ENCODE assay signal across 21 mouse cellular contexts in the genomic region with DNA sequence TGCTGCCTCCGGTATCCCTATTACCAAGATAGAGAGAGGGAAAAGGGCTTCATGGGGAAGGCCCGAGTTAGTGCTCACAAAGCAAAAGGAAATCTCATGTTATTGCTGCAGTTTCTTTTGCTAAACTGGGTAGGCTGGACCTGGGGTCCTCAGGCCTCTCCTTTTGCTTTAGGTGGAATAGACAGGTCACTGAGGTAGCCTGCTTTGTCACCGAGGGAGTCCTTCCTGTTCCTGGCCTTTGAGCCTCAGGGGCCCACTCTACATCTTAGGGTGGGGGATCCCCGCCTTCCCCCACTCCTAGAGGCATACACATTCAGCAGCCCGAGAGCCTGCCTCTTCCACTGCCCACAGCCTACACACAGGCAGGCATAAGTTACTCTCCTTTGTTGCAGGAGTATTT.
A peak's percentile ranks its signal among the peaks of the same experiment; 100 is the strongest.
DNase-seq lines count a peak whose midpoint lies in the region; ATAC-seq and TF ChIP-seq lines count a peak whose summit lies in the region.
"Had no signal": no experiment of that assay in that cellular context is flagged by ENCODE, and none has a peak within 500 bp of the region (broad histone marks: within the 10 kb centered on the region; RNA-seq: fewer than 3 reads in every experiment).

No protein-coding gene starts in this region.

- H3K9ac ChIP-seq in forebrain, embryonic 16.5 days (replicated peaks; ENCODE audit: low read depth, low read length) = no peak overlapping the region
- H3K9ac ChIP-seq in forebrain, embryonic 11.5 days (ENCODE audit: low read length) = no peak overlapping the region
- no peak overlapping the region for H3K9ac ChIP-seq in hindbrain, postnatal 0 days (replicated peaks; ENCODE audit: low read length)
- no peak overlapping the region for H3K9ac ChIP-seq in midbrain, embryonic 13.5 days (replicated peaks)
- H3K9ac ChIP-seq in midbrain, embryonic 14.5 days (replicated peaks; ENCODE audit: low read length) = no peak overlapping the region
- H3K9ac ChIP-seq: embryonic facial prominence, embryonic 13.5 days; embryonic facial prominence, embryonic 15.5 days; forebrain, embryonic 12.5 days; forebrain, embryonic 15.5 days had no signal

- WGBS in forebrain, embryonic 16.5 days = 76% methylated on average over 5 of the region's 5 CpGs
- 68% methylated on average over 5 of the region's 5 CpGs for WGBS in forebrain, embryonic 11.5 days
- 70% methylated on average over 5 of the region's 5 CpGs for WGBS in hindbrain, embryonic 10.5 days
- 77% methylated on average over 5 of the region's 5 CpGs for WGBS in hindbrain, postnatal 0 days
- 72% methylated on average over 5 of the region's 5 CpGs for WGBS in midbrain, embryonic 13.5 days
- 72% methylated on average over 5 of the region's 5 CpGs for WGBS in midbrain, embryonic 14.5 days
- WGBS in embryonic facial prominence, embryonic 10.5 days = 65% methylated on average over 5 of the region's 5 CpGs

- no peak overlapping the region for H3K27ac ChIP-seq in forebrain, embryonic 16.5 days (ENCODE audit: low read length)
- H3K27ac ChIP-seq in forebrain, embryonic 11.5 days (ENCODE audit: low read depth, low read length) = no peak overlapping the region
- peak overlapping the region; percentile 17; the same call in 1 of the 2 replicates for H3K27ac ChIP-seq in hindbrain, embryonic 10.5 days
- H3K27ac ChIP-seq in hindbrain, postnatal 0 days = no peak overlapping the region
- H3K27ac ChIP-seq in midbrain, embryonic 13.5 days = no peak overlapping the region
- H3K27ac ChIP-seq in midbrain, embryonic 14.5 days (replicated peaks; ENCODE audit: low read depth, low read length) = no peak overlapping the region
- peak overlapping the region; percentile 14; the same call in 1 of the 2 replicates for H3K27ac ChIP-seq in embryonic facial prominence, embryonic 10.5 days (replicated peaks)
- H3K27ac ChIP-seq: embryonic facial prominence, embryonic 13.5 days; embryonic facial prominence, embryonic 15.5 days; forebrain, embryonic 12.5 days; forebrain, embryonic 15.5 days had no signal

- no peak overlapping the region for H3K4me3 ChIP-seq in forebrain, embryonic 16.5 days (replicated peaks; ENCODE audit: low read length)
- H3K4me3 ChIP-seq in forebrain, embryonic 11.5 days (ENCODE audit: low read depth, low read length) = no peak overlapping the region
- no peak overlapping the region for H3K4me3 ChIP-seq in hindbrain, embryonic 10.5 days
- no peak overlapping the region for H3K4me3 ChIP-seq in hindbrain, postnatal 0 days (ENCODE audit: low read length)
- no peak overlapping the region for H3K4me3 ChIP-seq in midbrain, embryonic 13.5 days (replicated peaks)
- no peak overlapping the region for H3K4me3 ChIP-seq in midbrain, embryonic 14.5 days (replicated peaks; ENCODE audit: low read depth, low read length)
- no peak overlapping the region for H3K4me3 ChIP-seq in embryonic facial prominence, embryonic 10.5 days
- H3K4me3 ChIP-seq: embryonic facial prominence, embryonic 13.5 days; embryonic facial prominence, embryonic 15.5 days; erythroblast, embryonic 14.5 days; forebrain, embryonic 12.5 days; forebrain, embryonic 15.5 days had no signal

- H3K4me1 ChIP-seq in forebrain, embryonic 16.5 days (replicated peaks; ENCODE audit: control insufficient read depth, insufficient read depth, low read length) = peaks cover 3% of the 10 kb centered on the region; the same call in 1 of the 2 replicates
- H3K4me1 ChIP-seq in forebrain, embryonic 11.5 days (replicated peaks; ENCODE audit: control insufficient read depth, insufficient read depth, low read length) = peaks cover 6% of the 10 kb centered on the region; the same call in 1 of the 2 replicates
- H3K4me1 ChIP-seq in hindbrain, embryonic 10.5 days (replicated peaks) = peaks cover 13% of the 10 kb centered on the region; the same call in 1 of the 2 replicates
- H3K4me1 ChIP-seq in hindbrain, postnatal 0 days (ENCODE audit: insufficient read depth, low read length) = no peaks in the 10 kb centered on the region
- H3K4me1 ChIP-seq in midbrain, embryonic 13.5 days (replicated peaks) = peaks cover 16% of the 10 kb centered on the region
- no peaks in the 10 kb centered on the region for H3K4me1 ChIP-seq in midbrain, embryonic 14.5 days (ENCODE audit: control insufficient read depth, insufficient read depth, low read length)
- peaks cover 11% of the 10 kb centered on the region for H3K4me1 ChIP-seq in embryonic facial prominence, embryonic 10.5 days

- ATAC-seq in forebrain, embryonic 16.5 days = peak; percentile 36; the same call in 1 of the 2 replicates
- ATAC-seq in forebrain, embryonic 11.5 days (replicated peaks; ENCODE audit: low FRiP score) = no peak
- ATAC-seq in hindbrain, postnatal 0 days = no peak
- peak; percentile 30; the same call in 1 of the 2 replicates for ATAC-seq in midbrain, embryonic 13.5 days
- ATAC-seq in midbrain, embryonic 14.5 days (ENCODE audit: low FRiP score, low TSS enrichment) = no peak
- ATAC-seq: activated CD4-positive, CD25-positive, alpha-beta regulatory T cell, adult 4 months; forebrain, embryonic 15.5 days had no signal

- H3K9me3 ChIP-seq in forebrain, embryonic 16.5 days (ENCODE audit: control insufficient read depth, low read length) = no peaks in the 10 kb centered on the region
- H3K9me3 ChIP-seq in forebrain, embryonic 11.5 days (ENCODE audit: control insufficient read depth, low read length) = no peaks in the 10 kb centered on the region
- no peaks in the 10 kb centered on the region for H3K9me3 ChIP-seq in hindbrain, embryonic 10.5 days
- no peaks in the 10 kb centered on the region for H3K9me3 ChIP-seq in hindbrain, postnatal 0 days (ENCODE audit: low read length)
- H3K9me3 ChIP-seq in midbrain, embryonic 13.5 days = no peaks in the 10 kb centered on the region
- H3K9me3 ChIP-seq in midbrain, embryonic 14.5 days (ENCODE audit: control insufficient read depth, low read length) = no peaks in the 10 kb centered on the region
- H3K9me3 ChIP-seq in embryonic facial prominence, embryonic 10.5 days = no peaks in the 10 kb centered on the region
- H3K9me3 ChIP-seq: embryonic facial prominence, embryonic 13.5 days; embryonic facial prominence, embryonic 15.5 days; forebrain, embryonic 12.5 days; forebrain, embryonic 15.5 days had no signal

- no peak overlapping the region for H3K4me2 ChIP-seq in forebrain, embryonic 16.5 days (ENCODE audit: low read length)
- no peak overlapping the region for H3K4me2 ChIP-seq in forebrain, embryonic 11.5 days (ENCODE audit: low read depth, low read length, severe bottlenecking)
- H3K4me2 ChIP-seq in hindbrain, postnatal 0 days (ENCODE audit: low read depth, low read length) = no peak overlapping the region
- H3K4me2 ChIP-seq in midbrain, embryonic 13.5 days (replicated peaks) = no peak overlapping the region
- H3K4me2 ChIP-seq in midbrain, embryonic 14.5 days (ENCODE audit: low read length) = no peak overlapping the region
- H3K4me2 ChIP-seq: embryonic facial prominence, embryonic 13.5 days; embryonic facial prominence, embryonic 15.5 days; forebrain, embryonic 12.5 days; forebrain, embryonic 15.5 days had no signal

- no peak for TF ChIP-seq CTCF in hindbrain, postnatal 0 days (IDR thresholded peaks at IDR 0.05; ENCODE audit: low read depth)

- H3K36me3 ChIP-seq in forebrain, embryonic 16.5 days (ENCODE audit: control insufficient read depth, insufficient read depth) = no peaks in the 10 kb centered on the region
- no peaks in the 10 kb centered on the region for H3K36me3 ChIP-seq in forebrain, embryonic 11.5 days (ENCODE audit: control insufficient read depth, insufficient read depth, low read length)
- no peaks in the 10 kb centered on the region for H3K36me3 ChIP-seq in hindbrain, embryonic 10.5 days
- H3K36me3 ChIP-seq in hindbrain, postnatal 0 days (ENCODE audit: insufficient read depth, low read length) = no peaks in the 10 kb centered on the region
- H3K36me3 ChIP-seq in midbrain, embryonic 13.5 days = no peaks in the 10 kb centered on the region
- H3K36me3 ChIP-seq in midbrain, embryonic 14.5 days (ENCODE audit: control insufficient read depth, insufficient read depth, low read length) = no peaks in the 10 kb centered on the region
- H3K36me3 ChIP-seq in embryonic facial prominence, embryonic 10.5 days (replicated peaks) = no peaks in the 10 kb centered on the region
- H3K36me3 ChIP-seq: embryonic facial prominence, embryonic 13.5 days; embryonic facial prominence, embryonic 15.5 days; forebrain, embryonic 12.5 days; forebrain, embryonic 15.5 days had no signal

- peaks cover 2% of the 10 kb centered on the region; the same call in 1 of the 2 replicates for H3K27me3 ChIP-seq in forebrain, embryonic 16.5 days (replicated peaks; ENCODE audit: control insufficient read depth, insufficient read depth, low read length)
- H3K27me3 ChIP-seq in forebrain, embryonic 11.5 days (ENCODE audit: control insufficient read depth, insufficient read depth, low read length) = peaks cover 4% of the 10 kb centered on the region; the same call in 1 of the 2 replicates
- H3K27me3 ChIP-seq in hindbrain, embryonic 10.5 days (ENCODE audit: insufficient read depth, poor library complexity, severe bottlenecking) = peaks cover 23% of the 10 kb centered on the region; the same call in 1 of the 2 replicates
- H3K27me3 ChIP-seq in hindbrain, postnatal 0 days (ENCODE audit: insufficient read depth, low read length) = no peaks in the 10 kb centered on the region
- H3K27me3 ChIP-seq in midbrain, embryonic 13.5 days = peaks cover 30% of the 10 kb centered on the region
- H3K27me3 ChIP-seq in midbrain, embryonic 14.5 days (ENCODE audit: control insufficient read depth, insufficient read depth, low read length) = no peaks in the 10 kb centered on the region; the same call in 1 of the 2 replicates
- H3K27me3 ChIP-seq in embryonic facial prominence, embryonic 10.5 days (replicated peaks; ENCODE audit: low read depth, poor library complexity, severe bottlenecking) = peaks cover 27% of the 10 kb centered on the region

- no peak for DNase-seq in forebrain, embryonic 11.5 days (ENCODE audit: low spot score)
- DNase-seq in hindbrain, embryonic 10.5 days (ENCODE audit: low spot score) = no peak
- DNase-seq in hindbrain, postnatal 0 days (ENCODE audit: low spot score) = no peak
- no peak for DNase-seq in midbrain, embryonic 14.5 days
- no peak for DNase-seq in embryonic facial prominence, embryonic 10.5 days (ENCODE audit: low spot score)
- DNase-seq in layer of hippocampus, adult 18-20 months (ENCODE audit: low spot score in 2 of 2) = no peak
- DNase-seq: adrenal gland, adult 8-10 months; adrenal gland, postnatal 14 days; adrenal gland, postnatal 36 days; cerebellum, adult 11-12 months; cerebellum, adult 2 months; cerebellum, adult 9-10 months; cerebellum, postnatal 25 days had no signal

Comparison
In these comparisons a context has a peak if more than half of its experiments do, and no peak if none do; other contexts are left out.
1. ATAC-seq: peak in forebrain, embryonic 16.5 days (single experiment) and midbrain, embryonic 13.5 days (single experiment); none in forebrain, embryonic 11.5 days (single experiment), hindbrain, postnatal 0 days (single experiment) and midbrain, embryonic 14.5 days (single experiment).
2. H3K27ac ChIP-seq: peak in hindbrain, embryonic 10.5 days (single experiment) and embryonic facial prominence, embryonic 10.5 days (single experiment); none in forebrain, embryonic 16.5 days (single experiment), forebrain, embryonic 11.5 days (single experiment), hindbrain, postnatal 0 days (single experiment), midbrain, embryonic 13.5 days (single experiment) and midbrain, embryonic 14.5 days (single experiment).